11 mouse cellular contexts compared by ENCODE assay signal in genomic region chr10:90863881-90864598, GRCm38 (mm10).
DNase-seq lines count a peak whose midpoint lies in the region; ATAC-seq lines count a peak whose summit lies in the region.
"Had no signal": no experiment of that assay in that cellular context is flagged by ENCODE, and none has a peak within 500 bp of the region (broad histone marks: within the 10 kb centered on the region; RNA-seq: fewer than 3 reads in every experiment).

No protein-coding gene starts in this region.

- H3K4me1 ChIP-seq in midbrain, embryonic 11.5 days (ENCODE audit: control insufficient read depth, insufficient read depth, low read length), result peaks cover 4% of the 10 kb centered on the region
- H3K4me1 ChIP-seq in midbrain, embryonic 16.5 days (ENCODE audit: control insufficient read depth, insufficient read depth, low read length), result peaks cover 14% of the 10 kb centered on the region
- peaks cover 8% of the 10 kb centered on the region for H3K4me1 ChIP-seq in hindbrain, embryonic 16.5 days (ENCODE audit: control insufficient read depth, insufficient read depth, low read depth, low read length)

- no peak overlapping the region for H3K27ac ChIP-seq in midbrain, embryonic 11.5 days (ENCODE audit: low read depth, low read length)
- H3K27ac ChIP-seq in midbrain, embryonic 16.5 days (ENCODE audit: low read length), result no peak overlapping the region
- no peak overlapping the region for H3K27ac ChIP-seq in hindbrain, embryonic 16.5 days (ENCODE audit: low read depth, low read length)
- H3K27ac ChIP-seq: neural tube, embryonic 13.5 days had no signal

- DNase-seq in midbrain, embryonic 11.5 days (ENCODE audit: low spot score, missing footprints), result no peak
- DNase-seq in cerebellum, adult 11 months, result peak; percentile 12
- peak; percentile 56 for DNase-seq in retina, embryonic 14.5 days (ENCODE audit: low spot score)
- no peak for DNase-seq in lung, postnatal 36 days
- DNase-seq in right cerebral cortex, postnatal 14 days, result no peak
- DNase-seq in layer of hippocampus, adult 9-11 months, result no peak
- DNase-seq: gastrocnemius, postnatal 36 days had no signal

- no peak overlapping the region for H3K4me3 ChIP-seq in midbrain, embryonic 11.5 days (ENCODE audit: low read depth, low read length)
- no peak overlapping the region for H3K4me3 ChIP-seq in midbrain, embryonic 16.5 days (ENCODE audit: low read depth, low read length)
- no peak overlapping the region for H3K4me3 ChIP-seq in hindbrain, embryonic 16.5 days (ENCODE audit: low read length)
- H3K4me3 ChIP-seq: neural tube, embryonic 13.5 days had no signal

- H3K4me2 ChIP-seq in midbrain, embryonic 11.5 days, result no peak overlapping the region
- no peak overlapping the region for H3K4me2 ChIP-seq in midbrain, embryonic 16.5 days (ENCODE audit: low read length)
- no peak overlapping the region for H3K4me2 ChIP-seq in hindbrain, embryonic 16.5 days (ENCODE audit: low read length)
- H3K4me2 ChIP-seq: neural tube, embryonic 13.5 days had no signal

- H3K9ac ChIP-seq in midbrain, embryonic 11.5 days (ENCODE audit: low read length), result no peak overlapping the region
- H3K9ac ChIP-seq in midbrain, embryonic 16.5 days (ENCODE audit: low read depth, low read length), result no peak overlapping the region
- H3K9ac ChIP-seq in hindbrain, embryonic 16.5 days (ENCODE audit: low read depth, low read length), result no peak overlapping the region
- H3K9ac ChIP-seq: neural tube, embryonic 13.5 days had no signal

- 16% methylated on average over 10 of the region's 10 CpGs for WGBS in midbrain, embryonic 11.5 days
- WGBS in midbrain, embryonic 16.5 days, result 12% methylated on average over 10 of the region's 10 CpGs
- 15% methylated on average over 10 of the region's 10 CpGs for WGBS in hindbrain, embryonic 16.5 days

- ATAC-seq in midbrain, embryonic 11.5 days (ENCODE audit: low FRiP score), result peak; percentile 71
- ATAC-seq in midbrain, embryonic 16.5 days, result no peak
- ATAC-seq in hindbrain, embryonic 16.5 days, result 0 out of 2 replicates have a peak, but pooled peaks have one; percentile 46
- ATAC-seq: lung, postnatal 0 days had no signal

- H3K27me3 ChIP-seq in midbrain, embryonic 11.5 days (ENCODE audit: control insufficient read depth, insufficient read depth, low read length), result no peaks in the 10 kb centered on the region
- no peaks in the 10 kb centered on the region for H3K27me3 ChIP-seq in midbrain, embryonic 16.5 days (ENCODE audit: control insufficient read depth, insufficient read depth, low read depth, low read length)
- H3K27me3 ChIP-seq in hindbrain, embryonic 16.5 days (replicated peaks; ENCODE audit: control insufficient read depth, insufficient read depth, low read length), result no peaks in the 10 kb centered on the region
- H3K27me3 ChIP-seq: neural tube, embryonic 13.5 days had no signal

- no peaks in the 10 kb centered on the region for H3K9me3 ChIP-seq in midbrain, embryonic 11.5 days (ENCODE audit: control insufficient read depth, low read length)
- no peaks in the 10 kb centered on the region for H3K9me3 ChIP-seq in midbrain, embryonic 16.5 days (replicated peaks; ENCODE audit: control insufficient read depth, low read length, poor library complexity, severe bottlenecking)
- no peaks in the 10 kb centered on the region for H3K9me3 ChIP-seq in hindbrain, embryonic 16.5 days (ENCODE audit: control insufficient read depth, low read length)
- H3K9me3 ChIP-seq: neural tube, embryonic 13.5 days had no signal

- no peaks in the 10 kb centered on the region for H3K36me3 ChIP-seq in midbrain, embryonic 11.5 days (ENCODE audit: control insufficient read depth, insufficient read depth, low read length)
- no peaks in the 10 kb centered on the region for H3K36me3 ChIP-seq in midbrain, embryonic 16.5 days (ENCODE audit: control insufficient read depth, insufficient read depth, low read length)
- no peaks in the 10 kb centered on the region for H3K36me3 ChIP-seq in hindbrain, embryonic 16.5 days (ENCODE audit: control insufficient read depth, insufficient read depth, low read length)
- H3K36me3 ChIP-seq: neural tube, embryonic 13.5 days had no signal

Comparison
In these comparisons a context has a peak if more than half of its experiments do, and no peak if none do; other contexts are left out.
1. DNase-seq: peak in cerebellum, adult 11 months (single experiment) and retina, embryonic 14.5 days (single experiment); none in midbrain, embryonic 11.5 days (single experiment), lung, postnatal 36 days (single experiment), right cerebral cortex, postnatal 14 days (single experiment) and layer of hippocampus, adult 9-11 months (single experiment).